Mouse (Mus musculus) MEL (cell line): ENCODE measurements around the gene Agbl1. TPM values are rescaled to one million over a fixed set of nuclear protein-coding genes. Genes with fewer than 3 reads are reported as not detected.

Source experiments
- DNase-seq: peaks from one replicate; pipeline ENCODE4 v3.0.0; 2011; ENCODE audit warnings: low read depth, low spot score
- H3K27ac ChIP-seq: 2 replicates; pipeline ENCODE4 v1.5.1; 2012; ENCODE audit warnings: low read depth, mild to moderate bottlenecking, control low read depth, low read length, moderate library complexity; ENCODE audit not compliant: control insufficient read depth
- H3K27me3 ChIP-seq, 2 experiments: fragments of 150-350 bp in 1 of 2; sonication (generic) in 1 of 2; 2 replicates each; pipeline ENCODE4 v1.6.1; 2012; ENCODE audit warnings: low read length in 2 of 2, mild to moderate bottlenecking in 2 of 2, improper control_type of control experiment in 1 of 2, moderate library complexity in 1 of 2; ENCODE audit not compliant: insufficient read depth in 2 of 2, control insufficient read depth in 1 of 2
- H3K36me3 ChIP-seq, 2 experiments: 2 replicates each; pipeline ENCODE4 v1.6.1; 2012 to 2014; ENCODE audit warnings: low read length in 2 of 2, improper control_type of control experiment in 1 of 2, inconsistent platforms in 1 of 2, mild to moderate bottlenecking in 1 of 2; ENCODE audit not compliant: insufficient read depth in 2 of 2, control insufficient read depth in 1 of 2
- H3K4me1 ChIP-seq, 2 experiments: fragments of 150-350 bp in 1 of 2; sonication (generic) in 1 of 2; 2 replicates each; pipeline ENCODE4 v1.6.1; 2012; ENCODE audit warnings: low read length in 2 of 2, improper control_type of control experiment in 1 of 2, mild to moderate bottlenecking in 1 of 2; ENCODE audit not compliant: insufficient read depth in 2 of 2, control insufficient read depth in 1 of 2
- H3K4me3 ChIP-seq, 2 experiments: fragments of 150-350 bp in 1 of 2; sonication (generic) in 1 of 2; 2 replicates each; pipeline ENCODE4 v1.5.1; 2012; ENCODE audit warnings: low read depth in 2 of 2, low read length in 2 of 2, mild to moderate bottlenecking in 2 of 2, moderate library complexity in 2 of 2, control low read depth in 1 of 2, improper control_type of control experiment in 1 of 2; ENCODE audit not compliant: control insufficient read depth in 1 of 2, insufficient read depth in 1 of 2
- H3K79me2 ChIP-seq: 2 replicates; pipeline ENCODE4 v1.6.1; 2012; ENCODE audit warnings: mild to moderate bottlenecking, low read length, moderate library complexity; ENCODE audit not compliant: control insufficient read depth, poor library complexity, insufficient read depth
- H3K9ac ChIP-seq: 2 replicates; pipeline ENCODE4 v1.6.1; 2012; ENCODE audit warnings: low read depth, mild to moderate bottlenecking, control low read depth, low read length, moderate library complexity; ENCODE audit not compliant: control insufficient read depth, poor library complexity, severe bottlenecking
- H3K9me3 ChIP-seq: fragments of 150-350 bp; sonication (generic); replicated peaks from 2 replicates; pipeline ENCODE4 v1.6.1; 2012; ENCODE audit warnings: mild to moderate bottlenecking, low read length, improper control_type of control experiment, moderate library complexity; ENCODE audit not compliant: insufficient read depth
- BHLHE40 ChIP-seq: IDR thresholded peaks from 2 replicates; pipeline ENCODE4 v1.6.1; 2012; ENCODE audit warnings: low read depth, mild to moderate bottlenecking, inconsistent platforms, low read length, improper control_type of control experiment, borderline replicate concordance
- CHD1 ChIP-seq: IDR thresholded peaks from 2 replicates; pipeline ENCODE4 v1.6.1; 2012; ENCODE audit warnings: low read depth, mild to moderate bottlenecking, inconsistent platforms, low read length, improper control_type of control experiment
- EP300 ChIP-seq, 2 experiments: IDR thresholded peaks; 2 replicates each; pipeline ENCODE4 v1.6.1; 2011; ENCODE audit warnings: improper control_type of control experiment in 2 of 2, low read length in 2 of 2, low read depth in 1 of 2, mild to moderate bottlenecking in 1 of 2
- ETS1 ChIP-seq: IDR thresholded peaks from 2 replicates; pipeline ENCODE4 v1.6.1; 2012; ENCODE audit warnings: low read depth, mild to moderate bottlenecking, inconsistent platforms, low read length, improper control_type of control experiment, moderate library complexity
- GABPA ChIP-seq: IDR thresholded peaks from 2 replicates; pipeline ENCODE4 v1.6.1; 2012; ENCODE audit warnings: low read depth, mild to moderate bottlenecking, inconsistent platforms, low read length, improper control_type of control experiment, moderate library complexity
- GATA1 ChIP-seq: IDR thresholded peaks from 2 replicates; pipeline ENCODE4 v1.6.1; 2011; ENCODE audit warnings: low read depth, low read length, improper control_type of control experiment
- HCFC1 ChIP-seq: IDR thresholded peaks from 2 replicates; pipeline ENCODE4 v1.6.1; 2012; ENCODE audit warnings: low read depth, mild to moderate bottlenecking, inconsistent platforms, low read length, improper control_type of control experiment, moderate library complexity
- JUND ChIP-seq: IDR thresholded peaks from 2 replicates; pipeline ENCODE4 v1.6.1; 2011; ENCODE audit warnings: low read depth, mild to moderate bottlenecking, improper control_type of control experiment, low read length
- KAT2A ChIP-seq: conservative IDR thresholded peaks from 2 replicates; pipeline ENCODE4 v1.6.1; 2012; ENCODE audit warnings: low read depth, low read length, improper control_type of control experiment, inconsistent platforms
- MAFK ChIP-seq: IDR thresholded peaks from 2 replicates; pipeline ENCODE4 v1.6.1; 2011; ENCODE audit warnings: low read depth, mild to moderate bottlenecking, low read length, improper control_type of control experiment, borderline replicate concordance
- MAX ChIP-seq: IDR thresholded peaks from 2 replicates; pipeline ENCODE4 v1.6.1; 2011; ENCODE audit warnings: low read length, improper control_type of control experiment
- MAZ ChIP-seq: IDR thresholded peaks from 2 replicates; pipeline ENCODE4 v1.6.1; 2012; ENCODE audit warnings: low read depth, mild to moderate bottlenecking, inconsistent platforms, low read length, improper control_type of control experiment
- MEF2A ChIP-seq: IDR thresholded peaks from 2 replicates; pipeline ENCODE4 v1.6.1; 2014; ENCODE audit warnings: low read depth, mild to moderate bottlenecking, inconsistent platforms, low read length, improper control_type of control experiment; ENCODE audit not compliant: poor library complexity, insufficient replicate concordance, severe bottlenecking; ENCODE audit errors: extremely low read depth
- MXI1 ChIP-seq: IDR thresholded peaks from 2 replicates; pipeline ENCODE4 v1.6.1; 2011; ENCODE audit warnings: mild to moderate bottlenecking, low read depth, low read length, improper control_type of control experiment
- MYB ChIP-seq: IDR thresholded peaks from 2 replicates; pipeline ENCODE4 v1.6.1; 2011; ENCODE audit warnings: mild to moderate bottlenecking, low read depth, low read length, improper control_type of control experiment
- MYC ChIP-seq: IDR thresholded peaks from 2 replicates; pipeline ENCODE4 v1.6.1; 2011; ENCODE audit warnings: low read depth, mild to moderate bottlenecking, low read length, improper control_type of control experiment, moderate library complexity
- POLR2A ChIP-seq, 2 experiments: IDR thresholded peaks; 2 replicates each; pipeline ENCODE4 v1.6.1; 2011 to 2012; ENCODE audit warnings: low read length in 2 of 2, mild to moderate bottlenecking in 2 of 2, control low read depth in 1 of 2, improper control_type of control experiment in 1 of 2, low read depth in 1 of 2, moderate library complexity in 1 of 2; ENCODE audit not compliant: control insufficient read depth in 1 of 2, insufficient read depth in 1 of 2, poor library complexity in 1 of 2
- POLR2AphosphoS2 ChIP-seq: IDR thresholded peaks from 2 replicates; pipeline ENCODE4 v1.6.1; 2011; ENCODE audit warnings: low read length, improper control_type of control experiment
- RAD21 ChIP-seq: IDR thresholded peaks from 2 replicates; pipeline ENCODE4 v1.6.1; 2011; ENCODE audit warnings: mild to moderate bottlenecking, low read depth, low read length, improper control_type of control experiment
- SIN3A ChIP-seq: IDR thresholded peaks from 2 replicates; pipeline ENCODE4 v1.6.1; 2012; ENCODE audit warnings: low read length, improper control_type of control experiment, inconsistent platforms
- TAL1 ChIP-seq: IDR thresholded peaks from 2 replicates; pipeline ENCODE4 v1.6.1; 2012; ENCODE audit warnings: mild to moderate bottlenecking, inconsistent platforms, low read length, moderate library complexity, mixed read lengths
- TBP ChIP-seq: IDR thresholded peaks from 2 replicates; pipeline ENCODE4 v1.8.0; 2011; ENCODE audit warnings: low read depth, low read length, improper control_type of control experiment
- TCF12 ChIP-seq: IDR thresholded peaks from 2 replicates; pipeline ENCODE4 v1.6.1; 2014; ENCODE audit warnings: low read depth, mild to moderate bottlenecking, inconsistent platforms, low read length, improper control_type of control experiment, moderate library complexity
- UBTF ChIP-seq: IDR thresholded peaks from 2 replicates; pipeline ENCODE4 v1.6.1; 2012; ENCODE audit warnings: low read depth, mild to moderate bottlenecking, inconsistent platforms, low read length, improper control_type of control experiment, moderate library complexity, borderline replicate concordance; ENCODE audit not compliant: insufficient read depth
- USF1 ChIP-seq: IDR thresholded peaks from 2 replicates; pipeline ENCODE4 v1.6.1; 2014; ENCODE audit warnings: low read depth, mild to moderate bottlenecking, inconsistent platforms, low read length, improper control_type of control experiment, moderate library complexity
- USF2 ChIP-seq, 2 experiments: IDR thresholded peaks; 2 replicates each; pipeline ENCODE4 v1.6.1; 2011 to 2012; ENCODE audit warnings: improper control_type of control experiment in 2 of 2, low read length in 2 of 2, borderline replicate concordance in 1 of 2, inconsistent platforms in 1 of 2, low read depth in 1 of 2, mild to moderate bottlenecking in 1 of 2; ENCODE audit not compliant: insufficient read depth in 1 of 2
- ZKSCAN1 ChIP-seq: IDR thresholded peaks from 2 replicates; pipeline ENCODE4 v1.6.1; 2012; ENCODE audit warnings: low read depth, mild to moderate bottlenecking, inconsistent platforms, low read length, improper control_type of control experiment, moderate library complexity
- ZNF384 ChIP-seq: IDR thresholded peaks from 2 replicates; pipeline ENCODE4 v1.6.1; 2012; ENCODE audit warnings: low read depth, mild to moderate bottlenecking, inconsistent platforms, low read length, improper control_type of control experiment
- polyA plus RNA-seq, 2 experiments: library from polyadenylated mRNA; stranded (reverse) in 1 of 2; unstranded in 1 of 2; fragments of >175 nt in 1 of 2; fragments of >200 nt in 1 of 2; gene quantifications; 2 replicates each; pipeline versions ENCODE4 v1.2.1 to v1.2.4; 2012; ENCODE audit warnings: low replicate concordance in 2 of 2, low read depth in 1 of 2; ENCODE audit not compliant: insufficient read length in 2 of 2, insufficient read depth in 1 of 2, missing spikeins in 1 of 2
- total RNA-seq: library from RNA; depleted of rRNA; stranded (reverse); fragments of 300-350 nt; gene quantifications from 2 replicates; pipeline ENCODE4 v1.2.3, GENCODE M21; 2012

The Agbl1 gene
- total and polyA plus RNA-seq, 3 experiments: not detected

- H3K4me1 ChIP-seq: no peaks in the 10 kb centered on the region
- H3K27me3 ChIP-seq: no peaks in the 10 kb centered on the region
- H3K9me3 ChIP-seq: no peaks in the 10 kb centered on the region
- H3K4me3 ChIP-seq: no peak overlapping the region
- H3K27ac ChIP-seq: no peak overlapping the region
- no peak for DNase-seq
- no peak for TF ChIP-seq ETS1
- no peak for TF ChIP-seq TAL1
- TF ChIP-seq, all 39 proteins: peak for 0
- Histone ChIP-seq H3K36me3 (no peaks in the 10 kb centered on the region), H3K79me2 (no peaks in the 10 kb centered on the region), H3K9ac (no peak overlapping the region)
These were observed 45.4 kb downstream of the Agbl1 start for GRCm38 (mm10) chr7:76275061-76275460.

- no peaks in the 10 kb centered on the region for H3K27me3 ChIP-seq
- DNase-seq: no peak
These were observed 53.1 kb downstream of the Agbl1 start for GRCm38 (mm10) chr7:76282831-76283230.

GRCm38 (mm10) chr7:76287531-76287930, 57.8 kb downstream of the Agbl1 start:
- Histone ChIP-seq H3K27me3 (no peaks in the 10 kb centered on the region), H3K36me3 (no peaks in the 10 kb centered on the region), H3K27ac (no peak overlapping the region), H3K79me2 (no peaks in the 10 kb centered on the region), H3K4me1 (no peaks in the 10 kb centered on the region), H3K4me3 (no peak overlapping the region), H3K9ac (no peak overlapping the region), H3K9me3 (no peaks in the 10 kb centered on the region)
- no peak for DNase-seq
- TF ChIP-seq POLR2AphosphoS2 (no peak), USF1 (no peak), MYB (no peak), SIN3A (no peak), GATA1 (no peak), KAT2A (no peak), MAX (no peak), POLR2A (IDR thresholded peaks at IDR 0.05; ENCODE audit: control insufficient read depth in 1 of 2, insufficient read depth in 1 of 2, low read depth in 1 of 2, low read length in 2 of 2, poor library complexity in 1 of 2) (no peak), CHD1 (no peak), MEF2A (no peak), MAZ (no peak), RAD21 (no peak), HCFC1 (no peak)

More at GRCm38 (mm10) chr7:76282831-76283230, 53.1 kb downstream of the Agbl1 start:
- Histone ChIP-seq H3K36me3 (no peaks in the 10 kb centered on the region), H3K9ac (no peak overlapping the region), H3K4me1 (no peaks in the 10 kb centered on the region), H3K4me3 (no peak overlapping the region), H3K27ac (no peak overlapping the region), H3K79me2 (no peaks in the 10 kb centered on the region), H3K9me3 (no peaks in the 10 kb centered on the region)
- no peak for TF ChIP-seq POLR2AphosphoS2
- TF ChIP-seq JUND: no peak
- TF ChIP-seq MYC: no peak
- no peak for TF ChIP-seq TCF12
- no peak for TF ChIP-seq BHLHE40
- no peak for TF ChIP-seq ZNF384
- TF ChIP-seq ZKSCAN1: no peak
- no peak for TF ChIP-seq UBTF
- no peak for TF ChIP-seq GABPA
- TF ChIP-seq MYB: no peak
- TF ChIP-seq HCFC1: no peak
- TF ChIP-seq MAZ: no peak
- no peak for TF ChIP-seq USF1
- no peak for TF ChIP-seq GATA1
- no peak for TF ChIP-seq MXI1
- TF ChIP-seq USF2 (IDR thresholded peaks at IDR 0.05; ENCODE audit: borderline replicate concordance in 1 of 2, insufficient read depth in 1 of 2, low read depth in 1 of 2, low read length in 2 of 2): no peak
- no peak for TF ChIP-seq MAFK
- no peak for TF ChIP-seq TBP
- TF ChIP-seq SIN3A: no peak
- no peak for TF ChIP-seq EP300 (IDR thresholded peaks at IDR 0.05; ENCODE audit: low read depth in 1 of 2, low read length in 2 of 2)
